Mouse (Mus musculus): ENCODE measurements around the gene Vmn2r38.
"Not testable (repeated sequence)": the region's sequence is repeated elsewhere in the genome, so short reads cannot be mapped to it uniquely, and the experiment has no call there.

Gene Vmn2r38

DNA sequence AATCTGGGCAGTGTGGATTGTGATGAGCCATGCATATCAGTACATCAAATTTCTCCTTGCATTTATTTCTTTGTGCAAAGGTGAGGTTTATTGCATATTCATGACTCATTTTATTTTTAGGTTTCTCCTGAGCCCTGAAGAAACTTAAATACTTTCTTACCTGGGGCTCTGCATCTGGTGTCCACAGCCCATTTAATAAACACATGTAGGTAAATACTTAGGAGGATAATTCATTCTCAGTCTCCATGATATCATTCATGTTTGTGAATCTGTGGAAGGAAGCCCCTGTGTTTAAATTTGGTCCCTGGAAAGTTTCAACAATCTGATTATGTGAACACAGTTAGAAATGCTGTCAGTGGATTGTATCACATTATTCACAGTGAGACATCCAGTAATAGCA lies at the start of gene Vmn2r38:
Vmn2r38 (minus strand) TSS at position 101 of the 400 bp plus-strand sequence.
- DNase-seq (ENCODE audit: low spot score): not testable (repeated sequence)

DNA sequence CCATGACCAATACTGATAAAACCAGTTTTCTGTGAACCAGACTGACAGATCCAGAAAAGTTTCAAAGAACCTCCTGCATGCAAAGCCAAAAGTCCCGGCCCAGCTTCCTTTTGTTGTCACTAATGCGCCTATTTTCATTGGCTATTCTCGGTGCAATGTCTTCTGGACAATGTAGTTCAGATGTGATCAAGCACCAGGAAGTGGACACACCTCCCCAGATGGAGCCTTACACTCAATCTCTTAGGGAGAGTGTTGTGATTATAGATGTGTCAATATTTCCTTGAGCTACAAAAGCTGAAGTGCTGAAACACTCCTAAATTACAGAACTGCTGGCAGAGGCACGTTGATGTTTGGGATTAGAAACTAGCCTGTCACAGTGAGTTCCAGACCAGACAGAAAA lies 32.3 kb downstream of the Vmn2r38 start:
- DNase-seq (ENCODE audit: low spot score): not testable (repeated sequence)

DNA sequence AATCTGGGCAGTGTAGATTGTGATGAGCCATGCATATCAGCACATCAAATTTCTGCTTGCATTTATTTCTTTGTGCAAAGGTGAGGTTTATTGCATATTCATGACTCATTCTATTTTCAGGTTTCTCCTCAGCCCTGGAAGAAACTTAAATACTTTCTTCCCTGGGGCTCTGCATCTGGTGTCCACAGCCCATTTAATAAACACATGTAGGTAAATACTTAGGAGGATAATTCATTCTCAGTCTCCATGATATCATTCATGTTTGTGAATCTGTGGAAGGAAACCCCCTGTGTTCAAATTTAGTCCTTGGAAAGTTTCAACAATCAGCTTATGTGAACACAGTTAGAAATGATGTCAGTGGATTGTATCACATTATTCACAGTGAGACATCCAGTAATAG lies 67.0 kb downstream of the Vmn2r38 start, which contains the start of gene Vmn2r39:
Vmn2r39 (minus strand) TSS at position 101 of the 400 bp plus-strand sequence.
- DNase-seq (ENCODE audit: low spot score): not testable (repeated sequence)
